Mouse (Mus musculus): ENCODE data around the gene Acaa1b.

DNA sequence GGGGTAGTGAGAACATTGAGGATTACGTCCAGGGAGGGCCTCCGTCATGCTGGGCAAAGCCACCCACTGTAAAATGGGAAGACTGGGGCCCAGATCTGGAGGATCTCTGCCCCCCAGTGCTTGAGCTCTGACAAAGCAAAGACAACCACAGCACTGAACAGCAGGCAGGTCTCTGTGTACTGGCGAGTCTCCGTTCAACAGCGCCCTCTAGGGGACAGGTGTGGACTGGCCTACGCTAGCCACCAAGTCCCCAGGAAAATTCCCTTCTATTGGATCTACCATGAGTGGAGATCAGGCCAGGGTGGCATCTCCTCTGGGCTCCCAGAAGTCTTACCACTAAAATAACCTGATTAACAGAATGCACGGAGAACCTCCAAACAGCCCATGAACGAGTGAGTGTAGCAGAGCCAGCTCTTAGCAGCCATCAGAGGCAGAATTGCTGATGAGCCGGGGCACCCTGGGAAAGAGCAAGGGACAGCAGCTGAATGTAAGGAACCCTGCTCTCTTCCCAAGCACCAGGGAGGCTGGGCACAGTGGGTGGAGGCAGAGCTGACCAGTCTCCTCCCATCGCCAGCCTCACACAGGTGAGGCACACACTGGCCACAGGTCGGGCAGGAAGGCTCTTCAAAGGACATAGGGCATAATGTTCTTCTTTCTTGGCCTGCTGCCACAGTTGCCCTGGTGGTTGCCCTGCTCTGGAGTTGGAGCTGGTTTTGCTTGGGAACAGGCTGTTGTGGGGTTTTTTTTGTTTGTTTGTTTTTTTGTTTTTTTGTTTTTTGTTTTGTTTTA is 35.5 kb upstream of the Acaa1b start:
- TF ChIP-seq MAFK (IDR thresholded peaks at IDR 0.05; ENCODE audit: insufficient read depth, low read depth, low read length) (no peak), ZNF384 (IDR thresholded peaks at IDR 0.05; ENCODE audit: low read depth, low read length) (no peak)

Data from ES-E14 (cell line).